Mouse (Mus musculus): Measurements from ENCODE around the gene Cdh16. TPM values are rescaled to one million over a fixed set of nuclear protein-coding genes. Genes with fewer than 3 reads are reported as not detected.

Cdh16 gene
- polyA plus RNA-seq, 1 experiment from 2014 or later: 439 TPM

DNA sequence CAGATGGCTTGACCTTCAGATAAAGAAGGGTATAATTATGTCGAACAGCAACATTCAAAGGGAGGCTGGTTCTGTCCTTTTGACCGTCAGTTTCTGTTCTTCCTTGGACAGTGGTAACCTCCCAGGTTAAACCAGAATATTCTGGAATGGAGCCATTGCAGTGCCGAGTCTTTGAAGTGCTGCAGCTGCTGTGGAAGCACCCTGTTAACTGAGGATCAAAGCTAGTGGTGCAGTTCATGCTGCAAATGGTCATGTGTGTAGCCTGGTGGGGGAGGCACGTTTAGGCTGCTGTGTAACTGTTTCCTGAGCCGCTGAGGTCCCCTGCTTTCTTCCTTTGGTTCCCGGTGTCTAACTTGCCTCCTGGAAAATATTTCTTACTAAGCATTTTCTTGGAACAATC, 25.7 kb downstream of the Cdh16 start:
- Histone ChIP-seq H3K27ac (no peak overlapping the region; the same call in 1 of the 2 replicates), H3K4me3 (replicated peaks; ENCODE audit: low read depth, low read length) (no peak overlapping the region), H3K36me3 (ENCODE audit: insufficient read depth, low read length) (peaks cover 14% of the 10 kb centered on the region), H3K4me1 (replicated peaks; ENCODE audit: insufficient read depth, low read length) (0 out of 2 replicates have a peak, but pooled peaks cover 14% of the 10 kb centered on the region), H3K9ac (ENCODE audit: low read depth, low read length) (no peak overlapping the region), H3K4me2 (ENCODE audit: low read length) (no peak overlapping the region), H3K9me3 (replicated peaks; ENCODE audit: low read length) (no peaks in the 10 kb centered on the region), H3K27me3 (ENCODE audit: insufficient read depth, low read length) (no peaks in the 10 kb centered on the region)
- DNase-seq (ENCODE audit: low spot score) (peak; percentile 80), ATAC-seq (replicated peaks; ENCODE audit: low FRiP score, low read depth) (peak; percentile 45)
- 9% methylated on average over 6 of the region's 6 CpGs for WGBS
- no peak for TF ChIP-seq CTCF (IDR thresholded peaks at IDR 0.05; ENCODE audit: low read depth)

DNA sequence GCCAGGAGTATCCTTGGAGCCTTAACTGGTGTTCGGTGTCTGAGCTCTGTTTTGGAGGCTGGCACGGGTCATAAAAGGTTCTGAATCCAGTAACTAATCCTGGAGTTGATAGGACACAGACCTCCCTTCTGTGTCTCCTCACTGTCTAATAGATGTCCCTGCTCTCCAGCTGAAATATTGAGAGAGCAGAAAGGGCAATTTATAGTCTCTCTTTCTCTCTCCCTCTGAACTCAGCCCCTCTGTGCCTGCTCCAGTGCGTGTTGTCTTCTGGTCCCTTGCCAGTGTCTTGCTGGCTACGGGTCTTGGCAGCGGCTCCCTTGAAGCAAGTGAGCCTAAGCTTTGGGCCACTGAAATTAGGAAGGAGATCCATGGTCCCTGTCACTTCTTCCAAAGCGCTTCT, 26.5 kb downstream of the Cdh16 start:
- no peak overlapping the region for H3K4me2 ChIP-seq (ENCODE audit: low read length)
- peak overlapping the region; percentile 75 for H3K27ac ChIP-seq
- 39% methylated on average over 6 of the region's 6 CpGs for WGBS

DNA sequence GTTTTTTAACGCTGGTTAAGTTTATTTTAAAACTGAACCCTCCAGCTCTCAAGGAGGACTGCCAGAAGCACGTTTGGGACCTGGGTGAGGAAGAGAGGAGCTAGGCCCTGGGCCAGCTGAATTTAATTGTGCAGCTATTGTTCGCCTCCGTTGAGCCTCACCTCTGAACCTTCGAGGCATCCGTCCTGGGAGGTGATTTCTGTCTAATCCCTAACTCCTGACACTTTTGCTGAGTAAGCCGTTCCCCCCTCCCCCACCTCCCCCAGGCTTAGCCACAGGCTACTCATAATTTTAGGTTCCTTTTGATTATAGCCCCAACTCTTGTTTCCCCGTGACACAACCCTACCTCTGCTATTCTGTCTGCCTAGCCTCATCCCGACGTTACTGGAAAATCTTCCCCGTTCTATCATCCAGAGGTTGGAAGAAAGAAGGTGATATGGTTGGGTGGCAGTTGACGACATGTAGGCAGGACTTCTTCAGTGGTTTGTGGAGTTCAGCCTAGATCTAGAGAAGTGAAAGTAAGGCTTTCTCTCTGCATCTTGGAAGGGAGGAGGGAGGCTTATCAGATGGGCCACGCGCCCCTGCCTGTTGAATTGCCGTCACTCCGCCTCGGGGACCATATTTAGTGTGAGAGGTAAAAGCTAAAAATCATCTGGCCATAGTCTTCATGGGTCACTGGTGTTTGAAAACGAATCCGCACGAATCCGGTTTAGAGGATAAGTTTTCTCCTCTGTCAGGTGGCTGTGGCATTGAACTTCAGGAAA, 28.2 kb downstream of the Cdh16 start:
- 43% methylated on average over 21 of the region's 21 CpGs for WGBS
- no peak for TF ChIP-seq CTCF (IDR thresholded peaks at IDR 0.05; ENCODE audit: low read depth)
- no peak for ATAC-seq (replicated peaks; ENCODE audit: low FRiP score, low read depth)
- peaks cover 17% of the 10 kb centered on the region for H3K36me3 ChIP-seq (ENCODE audit: insufficient read depth, low read length)
- 0 out of 2 replicates have a peak overlapping the region, but pooled peaks have one; percentile 23 for H3K9ac ChIP-seq (ENCODE audit: low read depth, low read length)
- peak overlapping the region; percentile 54 for H3K27ac ChIP-seq
- DNase-seq (ENCODE audit: low spot score): peak; percentile 47
- H3K27me3 ChIP-seq (ENCODE audit: insufficient read depth, low read length): no peaks in the 10 kb centered on the region
- H3K4me2 ChIP-seq (ENCODE audit: low read length): 0 out of 2 replicates have a peak overlapping the region, but pooled peaks have one; percentile 3
- no peaks in the 10 kb centered on the region for H3K9me3 ChIP-seq (replicated peaks; ENCODE audit: low read length)
- H3K4me1 ChIP-seq (replicated peaks; ENCODE audit: insufficient read depth, low read length): peaks cover 9% of the 10 kb centered on the region; the same call in 1 of the 2 replicates
- no peak overlapping the region for H3K4me3 ChIP-seq (replicated peaks; ENCODE audit: low read depth, low read length)

More for the DNA sequence above, 26.5 kb downstream of the Cdh16 start:
- no peak overlapping the region for H3K4me3 ChIP-seq (replicated peaks; ENCODE audit: low read depth, low read length)
- H3K9ac ChIP-seq (ENCODE audit: low read depth, low read length): no peak overlapping the region
- no peaks in the 10 kb centered on the region for H3K9me3 ChIP-seq (replicated peaks; ENCODE audit: low read length)
- peaks cover 17% of the 10 kb centered on the region for H3K36me3 ChIP-seq (ENCODE audit: insufficient read depth, low read length)
- H3K4me1 ChIP-seq (replicated peaks; ENCODE audit: insufficient read depth, low read length): 0 out of 2 replicates have a peak, but pooled peaks cover 14% of the 10 kb centered on the region
- H3K27me3 ChIP-seq (ENCODE audit: insufficient read depth, low read length): no peaks in the 10 kb centered on the region
- DNase-seq (ENCODE audit: low spot score) (peak; percentile 70), ATAC-seq (replicated peaks; ENCODE audit: low FRiP score, low read depth) (no peak)
- no peak for TF ChIP-seq CTCF (IDR thresholded peaks at IDR 0.05; ENCODE audit: low read depth)

DNA sequence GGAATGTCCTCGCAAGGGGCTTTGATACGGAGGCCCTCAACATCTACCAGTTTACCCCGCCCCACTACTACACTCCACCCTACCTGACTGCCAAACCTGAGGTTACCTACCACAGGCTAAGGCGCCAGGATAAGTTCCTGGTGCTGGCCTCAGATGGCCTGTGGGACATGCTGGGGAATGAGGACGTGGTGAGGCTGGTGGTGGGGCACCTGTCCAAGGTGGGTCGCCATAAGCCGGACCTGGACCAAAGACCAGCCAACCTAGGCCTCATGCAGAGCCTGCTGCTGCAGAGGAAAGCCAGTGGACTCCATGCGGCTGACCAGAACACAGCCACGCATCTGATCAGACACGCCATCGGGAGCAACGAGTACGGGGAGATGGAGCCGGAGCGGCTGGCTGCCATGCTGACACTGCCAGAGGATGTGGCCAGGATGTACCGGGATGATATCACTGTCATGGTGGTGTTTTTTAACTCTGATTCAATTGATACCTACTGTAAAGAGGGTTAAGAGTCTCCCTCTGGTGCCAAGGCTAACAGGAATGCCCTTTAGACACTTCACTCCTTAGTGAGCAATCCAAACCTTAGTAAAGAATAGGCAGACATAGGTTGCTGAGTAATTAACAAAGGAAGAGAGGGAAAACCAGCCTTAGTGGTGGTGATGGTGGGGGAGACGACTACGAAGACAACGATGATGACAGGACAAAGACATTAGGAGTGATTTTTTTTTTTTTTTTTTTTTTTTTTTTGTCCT, 29.4 kb downstream of the Cdh16 start:
- ATAC-seq (replicated peaks; ENCODE audit: low FRiP score, low read depth) (no peak), DNase-seq (ENCODE audit: low spot score) (no peak)
- 95% methylated on average over 19 of the region's 19 CpGs for WGBS

DNA sequence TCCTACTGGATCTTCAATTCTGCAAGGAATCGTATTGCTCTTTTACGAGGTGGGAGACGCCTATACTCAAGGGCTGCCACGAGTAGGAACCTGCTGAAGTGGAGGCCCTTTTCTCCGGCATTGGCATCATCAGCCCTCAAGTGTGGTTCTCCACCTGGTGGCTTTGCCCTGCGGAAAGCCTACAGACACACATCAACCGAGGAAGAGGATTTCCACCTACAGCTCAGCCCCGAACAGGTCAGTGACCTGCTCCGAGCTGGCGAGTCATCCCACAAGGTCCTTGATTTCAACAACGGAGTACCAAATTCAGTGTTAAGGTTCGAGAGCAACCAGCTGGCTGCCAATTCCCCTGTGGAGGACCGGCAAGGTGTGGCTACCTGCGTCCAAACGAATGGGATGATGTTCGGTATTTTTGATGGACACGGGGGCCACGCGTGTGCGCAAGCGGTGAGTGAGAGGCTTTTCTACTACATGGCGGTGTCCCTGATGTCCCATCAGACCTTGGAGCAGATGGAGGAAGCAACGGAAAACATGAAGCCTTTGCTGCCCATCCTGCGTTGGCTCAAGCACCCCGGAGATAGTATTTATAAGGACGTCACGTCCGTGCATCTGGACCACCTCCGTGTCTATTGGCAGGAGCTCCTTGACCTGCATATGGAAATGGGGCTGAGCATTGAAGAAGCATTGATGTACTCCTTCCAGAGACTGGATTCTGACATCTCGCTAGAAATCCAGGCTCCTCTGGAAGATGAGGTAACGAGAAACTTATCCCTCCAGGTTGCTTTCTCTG, 30.5 kb downstream of the Cdh16 start:
- peaks cover 17% of the 10 kb centered on the region for H3K36me3 ChIP-seq (ENCODE audit: insufficient read depth, low read length)
- no peak for DNase-seq (ENCODE audit: low spot score)
- H3K4me1 ChIP-seq (replicated peaks; ENCODE audit: insufficient read depth, low read length): peaks cover 4% of the 10 kb centered on the region
- ATAC-seq (replicated peaks; ENCODE audit: low FRiP score, low read depth): no peak
- H3K9me3 ChIP-seq (replicated peaks; ENCODE audit: low read length): no peaks in the 10 kb centered on the region
- no peaks in the 10 kb centered on the region for H3K27me3 ChIP-seq (ENCODE audit: insufficient read depth, low read length)
- H3K9ac ChIP-seq (ENCODE audit: low read depth, low read length): no peak overlapping the region
- no peak for TF ChIP-seq CTCF (IDR thresholded peaks at IDR 0.05; ENCODE audit: low read depth)
- no peak overlapping the region for H3K4me2 ChIP-seq (ENCODE audit: low read length)
- no peak overlapping the region for H3K4me3 ChIP-seq (replicated peaks; ENCODE audit: low read depth, low read length)
- WGBS: 90% methylated on average over 31 of the region's 31 CpGs
- H3K27ac ChIP-seq: no peak overlapping the region

More for the DNA sequence above, 29.4 kb downstream of the Cdh16 start:
- TF ChIP-seq CTCF (IDR thresholded peaks at IDR 0.05; ENCODE audit: low read depth): no peak
- no peaks in the 10 kb centered on the region for H3K27me3 ChIP-seq (ENCODE audit: insufficient read depth, low read length)
- no peak overlapping the region for H3K4me2 ChIP-seq (ENCODE audit: low read length)
- peaks cover 9% of the 10 kb centered on the region for H3K4me1 ChIP-seq (replicated peaks; ENCODE audit: insufficient read depth, low read length)
- peaks cover 17% of the 10 kb centered on the region for H3K36me3 ChIP-seq (ENCODE audit: insufficient read depth, low read length)
- H3K4me3 ChIP-seq (replicated peaks; ENCODE audit: low read depth, low read length): no peak overlapping the region
- H3K9me3 ChIP-seq (replicated peaks; ENCODE audit: low read length): no peaks in the 10 kb centered on the region
- no peak overlapping the region for H3K9ac ChIP-seq (ENCODE audit: low read depth, low read length)
- no peak overlapping the region for H3K27ac ChIP-seq

DNA sequence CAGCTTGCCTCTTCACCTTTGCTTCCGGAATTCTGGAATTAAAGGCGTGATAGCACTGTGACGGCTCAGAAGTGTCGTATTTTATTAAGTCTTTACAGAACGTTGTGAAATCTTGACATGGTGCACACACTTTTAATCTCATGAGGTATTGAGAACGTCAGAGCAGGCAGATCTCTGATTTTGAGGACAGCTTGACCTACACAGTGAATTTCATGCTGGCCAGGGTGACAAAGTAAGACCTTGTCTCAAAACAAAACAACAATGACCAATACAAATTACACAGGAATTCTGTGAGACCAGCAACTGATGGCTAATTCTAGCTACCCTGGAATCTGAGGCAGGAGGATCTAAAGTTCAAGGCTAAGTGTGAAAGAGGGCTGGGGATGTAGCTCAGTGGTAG, 31.6 kb downstream of the Cdh16 start:
- H3K27ac ChIP-seq: no peak overlapping the region
- H3K4me3 ChIP-seq (replicated peaks; ENCODE audit: low read depth, low read length): no peak overlapping the region
- H3K36me3 ChIP-seq (ENCODE audit: insufficient read depth, low read length): peaks cover 17% of the 10 kb centered on the region
- no peak for TF ChIP-seq CTCF (IDR thresholded peaks at IDR 0.05; ENCODE audit: low read depth)
- peak overlapping the region; percentile 65 for H3K4me2 ChIP-seq (ENCODE audit: low read length)
- no peaks in the 10 kb centered on the region; the same call in none of the 2 replicates for H3K4me1 ChIP-seq (replicated peaks; ENCODE audit: insufficient read depth, low read length)
- DNase-seq (ENCODE audit: low spot score) (no peak), ATAC-seq (replicated peaks; ENCODE audit: low FRiP score, low read depth) (no peak)
- H3K9me3 ChIP-seq (replicated peaks; ENCODE audit: low read length): no peaks in the 10 kb centered on the region
- 52% methylated on average over 6 of the region's 6 CpGs for WGBS
- no peak overlapping the region for H3K9ac ChIP-seq (ENCODE audit: low read depth, low read length)
- H3K27me3 ChIP-seq (ENCODE audit: insufficient read depth, low read length): no peaks in the 10 kb centered on the region
